Mouse (Mus musculus): ENCODE measurements at regions not wholly inside any gene's neighbourhood (a gene's known extent, or its start where the extent isn't known, plus 50 kb on each side); places are given as distances from the start of the nearest gene placed in this dataset.

DNA sequence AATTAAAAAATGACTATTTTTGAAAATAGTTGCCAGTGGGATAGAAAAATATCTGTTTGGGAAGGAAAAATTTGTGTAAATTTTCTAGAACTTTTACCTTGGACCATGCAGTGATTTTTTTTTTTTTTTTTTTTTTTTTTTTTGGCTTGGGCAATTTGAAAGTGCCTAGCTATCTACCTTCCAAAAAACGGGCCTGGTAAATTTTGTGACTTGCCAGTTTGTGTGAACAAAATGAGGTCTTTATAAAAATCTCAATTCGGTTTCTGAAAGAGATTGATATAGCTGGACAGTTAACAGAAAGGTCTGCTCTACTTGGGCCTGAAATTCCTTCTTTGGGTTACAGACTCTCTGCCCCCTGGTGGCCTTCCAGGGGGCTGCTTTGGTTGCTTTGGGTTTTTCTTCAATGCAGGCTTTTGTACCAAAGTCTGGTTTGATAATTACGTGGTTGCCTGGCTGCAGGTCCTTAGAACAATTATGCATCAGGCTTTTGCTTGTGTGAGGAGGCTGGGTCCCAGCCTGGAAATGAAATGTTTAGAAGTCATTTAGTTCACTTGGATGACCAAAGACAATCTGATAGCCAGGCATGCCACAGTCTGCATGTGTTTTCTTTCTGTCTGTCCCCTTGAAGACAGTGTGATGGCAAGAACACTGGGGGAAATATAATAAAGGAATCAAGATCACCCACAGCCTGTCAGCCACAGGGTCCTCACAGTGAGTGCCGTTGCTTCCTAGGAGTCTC, 75.6 kb upstream of the Jazf1 start:
- peak; percentile 9 to 25 for DNase-seq (ENCODE audit: low spot score in 2 of 2)

DNA sequence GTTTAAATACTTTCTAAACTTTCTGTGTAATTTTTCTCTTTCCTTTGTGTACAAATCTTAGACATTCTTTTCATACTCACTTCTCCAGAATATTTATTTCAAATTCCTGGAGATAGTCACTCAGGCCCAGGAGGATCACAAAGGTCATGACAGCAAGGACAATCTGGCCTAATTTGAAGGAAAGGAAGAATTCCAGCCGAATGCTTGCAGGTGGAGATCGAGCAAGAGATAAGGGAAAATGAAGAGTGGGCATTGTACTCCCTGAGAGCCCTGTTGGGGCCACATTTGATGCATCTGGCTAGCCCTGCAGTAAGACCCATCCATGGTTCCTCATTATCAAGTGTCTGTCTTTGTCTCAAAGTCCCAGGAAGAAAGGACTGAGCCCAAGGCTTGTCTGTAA, 66.0 kb upstream of the Jazf1 start:
- DNase-seq (ENCODE audit: low spot score in 2 of 2) = no peak

DNA sequence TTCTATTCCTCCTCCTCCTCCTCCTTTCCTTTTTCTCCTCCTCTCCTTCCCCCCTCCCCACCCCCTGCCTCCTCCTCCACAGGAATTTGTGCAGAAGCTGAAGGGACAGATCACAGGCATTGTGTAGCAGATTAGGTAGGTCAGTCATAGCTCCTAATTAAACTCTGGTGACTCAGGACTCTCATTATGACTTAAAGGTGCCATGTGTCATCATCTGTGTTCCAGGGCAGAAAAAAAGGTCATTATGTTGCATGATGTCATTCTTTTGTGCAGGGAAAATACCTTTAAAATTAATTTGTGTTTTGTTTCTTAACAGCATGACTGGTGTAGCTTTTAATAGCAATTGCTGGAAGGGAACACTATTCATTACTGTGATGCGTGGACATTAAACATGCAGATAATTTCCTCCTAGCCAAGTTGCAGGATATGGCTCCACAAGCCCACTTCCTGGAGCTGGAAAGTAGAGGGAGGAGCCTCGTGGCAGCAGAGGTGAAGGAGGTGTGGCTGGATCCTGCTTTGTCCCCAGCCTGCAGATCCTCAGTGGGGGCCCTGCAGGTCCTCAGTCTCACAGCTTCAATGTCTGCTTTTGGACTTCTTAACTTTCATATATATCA, 62.4 kb upstream of the Jazf1 start:
- no peak for DNase-seq (ENCODE audit: low spot score in 2 of 2)

DNA sequence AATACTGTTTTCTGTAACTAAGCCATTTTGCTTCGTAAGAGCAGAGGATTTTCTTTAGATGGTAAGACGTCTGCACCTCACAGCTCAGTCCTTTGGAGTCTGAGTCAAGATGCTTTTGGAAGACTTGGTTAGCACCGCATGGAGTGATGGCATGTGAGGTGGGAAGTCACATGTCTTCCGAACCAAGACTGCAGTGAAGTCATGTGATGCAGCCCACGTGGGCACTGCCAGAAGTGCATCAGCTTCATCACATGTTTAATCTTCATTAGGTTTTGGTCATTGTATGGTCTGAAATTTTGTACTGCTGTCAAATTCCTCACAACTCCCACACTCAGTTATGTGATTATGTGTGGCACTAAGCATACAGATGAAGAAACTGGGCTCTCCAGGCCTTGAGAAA, 58.3 kb upstream of the Jazf1 start:
- DNase-seq (ENCODE audit: low spot score in 2 of 2) = no peak

DNA sequence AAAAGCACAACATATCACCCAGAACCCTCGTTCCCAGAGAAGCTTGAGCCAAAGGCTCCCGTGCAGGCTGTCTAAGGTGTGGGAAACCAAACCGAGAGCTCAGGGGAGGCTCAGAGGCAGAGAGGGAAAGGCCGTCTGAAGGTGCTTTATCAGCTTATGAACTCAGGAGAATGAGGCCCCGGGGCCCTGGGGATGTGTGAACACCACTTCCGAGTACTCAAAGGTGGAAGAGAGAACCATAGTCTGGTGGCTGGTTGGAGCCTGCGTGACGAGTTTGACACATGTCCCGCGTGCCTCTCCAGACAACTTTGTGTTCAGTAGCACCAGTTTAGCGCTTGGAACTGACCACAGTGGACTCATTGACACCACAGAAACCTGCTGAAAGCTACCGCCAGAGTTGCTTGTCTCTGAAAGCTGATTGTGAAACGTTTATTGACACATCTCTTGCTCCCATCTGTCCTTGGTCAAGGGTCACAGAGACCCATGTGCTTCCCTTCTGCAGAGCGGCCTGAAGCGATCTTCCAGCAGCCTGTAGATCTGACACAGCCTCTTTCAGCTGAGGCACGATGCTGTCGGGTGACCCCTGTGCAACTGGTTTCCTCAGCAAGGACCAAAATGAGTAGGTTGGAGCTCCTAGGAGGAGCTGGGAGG, 56.5 kb upstream of the Jazf1 start:
- no peak for DNase-seq (ENCODE audit: low spot score in 2 of 2)

DNA sequence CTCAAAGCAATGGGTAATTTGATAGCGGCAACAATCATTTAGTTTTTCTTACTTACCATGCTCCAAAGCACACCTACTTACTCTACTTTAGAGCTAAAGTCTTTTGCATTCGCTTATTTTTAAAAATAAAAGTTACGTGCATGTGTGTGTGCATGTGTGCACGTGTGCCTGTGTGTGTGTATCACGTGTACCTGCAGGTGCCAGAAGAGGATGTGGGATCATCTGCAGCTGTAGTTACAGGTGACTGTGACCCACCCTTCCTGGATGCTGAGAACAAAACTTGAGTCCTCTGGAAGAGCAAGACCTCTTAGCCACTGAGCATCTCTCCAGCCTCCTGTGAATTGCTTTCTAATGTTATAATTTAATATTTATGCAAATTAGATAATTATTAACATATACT, 52.0 kb upstream of the Jazf1 start:
- no peak for DNase-seq (ENCODE audit: low spot score in 2 of 2)
